Mouse (Mus musculus): ENCODE data around the gene Trappc10. TPM values are rescaled to one million over a fixed set of nuclear protein-coding genes. Genes with fewer than 3 reads are reported as not detected.

The Trappc10 gene
- polyA plus RNA-seq, 1 experiment = 22.0 TPM

- H3K4me1 ChIP-seq (ENCODE audit: control insufficient read depth, insufficient read depth, low read length) = no peaks in the 10 kb centered on the region
- TF ChIP-seq EP300 (IDR thresholded peaks at IDR 0.05; ENCODE audit: insufficient read depth, low read depth, low read length) = no peak
- no peak for TF ChIP-seq POLR2A (IDR thresholded peaks at IDR 0.05; ENCODE audit: insufficient read depth, low read length)
- TF ChIP-seq CTCF (IDR thresholded peaks at IDR 0.05; ENCODE audit: low read depth, low read length) = no peak
- H3K36me3 ChIP-seq (ENCODE audit: control insufficient read depth, insufficient read depth, low read length, poor library complexity, severe bottlenecking) = no peaks in the 10 kb centered on the region
- no peak overlapping the region for H3K27ac ChIP-seq (ENCODE audit: insufficient read depth, low read length)
- no peaks in the 10 kb centered on the region for H3K27me3 ChIP-seq (ENCODE audit: control insufficient read depth, insufficient read depth, low read length, poor library complexity, severe bottlenecking)
- no peaks in the 10 kb centered on the region for H3K9me3 ChIP-seq (replicated peaks; ENCODE audit: control insufficient read depth, insufficient read depth, low read length, poor library complexity, severe bottlenecking)
- no peak overlapping the region for H3K9ac ChIP-seq (ENCODE audit: low read depth, poor library complexity, severe bottlenecking)
- H3K4me3 ChIP-seq (ENCODE audit: low read depth, low read length) = no peak overlapping the region
Observed at GRCm38 (mm10) chr10:78160369-78161095, 83.9 kb downstream of the Trappc10 start.

- no peaks in the 10 kb centered on the region for H3K36me3 ChIP-seq (ENCODE audit: control insufficient read depth, insufficient read depth, low read length, poor library complexity, severe bottlenecking)
- H3K27ac ChIP-seq (ENCODE audit: insufficient read depth, low read length) = no peak overlapping the region
- no peak overlapping the region for H3K4me3 ChIP-seq (ENCODE audit: low read depth, low read length)
- TF ChIP-seq EP300 (IDR thresholded peaks at IDR 0.05; ENCODE audit: insufficient read depth, low read depth, low read length) (no peak), CTCF (IDR thresholded peaks at IDR 0.05; ENCODE audit: low read depth, low read length) (peak; percentile 88)
- H3K9ac ChIP-seq (ENCODE audit: low read depth, poor library complexity, severe bottlenecking) = no peak overlapping the region
- no peaks in the 10 kb centered on the region for H3K4me1 ChIP-seq (ENCODE audit: control insufficient read depth, insufficient read depth, low read length)
- no peaks in the 10 kb centered on the region for H3K27me3 ChIP-seq (ENCODE audit: control insufficient read depth, insufficient read depth, low read length, poor library complexity, severe bottlenecking)
- H3K9me3 ChIP-seq (replicated peaks; ENCODE audit: control insufficient read depth, insufficient read depth, low read length, poor library complexity, severe bottlenecking) = no peaks in the 10 kb centered on the region
Observed at GRCm38 (mm10) chr10:78159906-78160305, 84.5 kb downstream of the Trappc10 start.

- Histone ChIP-seq H3K27me3 (ENCODE audit: control insufficient read depth, insufficient read depth, low read length, poor library complexity, severe bottlenecking) (no peaks in the 10 kb centered on the region), H3K4me1 (ENCODE audit: control insufficient read depth, insufficient read depth, low read length) (no peaks in the 10 kb centered on the region), H3K4me3 (ENCODE audit: low read depth, low read length) (no peak overlapping the region), H3K9ac (ENCODE audit: low read depth, poor library complexity, severe bottlenecking) (no peak overlapping the region), H3K36me3 (ENCODE audit: control insufficient read depth, insufficient read depth, low read length, poor library complexity, severe bottlenecking) (no peaks in the 10 kb centered on the region), H3K27ac (ENCODE audit: insufficient read depth, low read length) (no peak overlapping the region), H3K9me3 (replicated peaks; ENCODE audit: control insufficient read depth, insufficient read depth, low read length, poor library complexity, severe bottlenecking) (no peaks in the 10 kb centered on the region)
- TF ChIP-seq POLR2A (IDR thresholded peaks at IDR 0.05; ENCODE audit: insufficient read depth, low read length) = no peak
- TF ChIP-seq EP300 (IDR thresholded peaks at IDR 0.05; ENCODE audit: insufficient read depth, low read depth, low read length) = no peak
- TF ChIP-seq CTCF (IDR thresholded peaks at IDR 0.05; ENCODE audit: low read depth, low read length) = no peak
Observed at GRCm38 (mm10) chr10:78159252-78159878, 85.1 kb downstream of the Trappc10 start.

DNA sequence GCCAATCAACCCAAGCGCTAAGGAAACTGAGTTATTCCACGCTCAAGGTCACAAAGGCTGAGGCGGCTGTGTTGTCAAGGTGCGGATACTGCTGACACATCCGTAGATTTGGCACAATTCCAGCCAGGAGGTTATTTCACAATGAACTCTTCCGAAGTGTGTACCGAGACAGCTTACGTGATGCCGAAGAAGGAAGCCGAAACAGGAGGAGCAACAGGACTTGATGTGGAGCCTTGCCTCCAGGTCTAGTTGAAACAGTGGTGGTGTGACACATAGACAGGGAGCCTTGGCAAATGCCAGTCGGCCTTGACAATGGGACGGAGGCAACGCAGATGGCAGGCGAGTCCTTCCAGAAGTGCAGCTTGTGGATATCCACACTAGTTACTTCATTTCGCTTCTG is 86.4 kb downstream of the Trappc10 start:
- no peak for TF ChIP-seq CTCF (IDR thresholded peaks at IDR 0.05; ENCODE audit: low read depth, low read length)
- no peak for TF ChIP-seq EP300 (IDR thresholded peaks at IDR 0.05; ENCODE audit: insufficient read depth, low read depth, low read length)
- no peak for TF ChIP-seq POLR2A (IDR thresholded peaks at IDR 0.05; ENCODE audit: insufficient read depth, low read length)
- Histone ChIP-seq H3K4me3 (ENCODE audit: low read depth, low read length) (no peak overlapping the region), H3K27ac (ENCODE audit: insufficient read depth, low read length) (no peak overlapping the region), H3K4me1 (ENCODE audit: control insufficient read depth, insufficient read depth, low read length) (no peaks in the 10 kb centered on the region), H3K36me3 (ENCODE audit: control insufficient read depth, insufficient read depth, low read length, poor library complexity, severe bottlenecking) (no peaks in the 10 kb centered on the region), H3K9ac (ENCODE audit: low read depth, poor library complexity, severe bottlenecking) (no peak overlapping the region), H3K9me3 (replicated peaks; ENCODE audit: control insufficient read depth, insufficient read depth, low read length, poor library complexity, severe bottlenecking) (no peaks in the 10 kb centered on the region), H3K27me3 (ENCODE audit: control insufficient read depth, insufficient read depth, low read length, poor library complexity, severe bottlenecking) (no peaks in the 10 kb centered on the region)

GRCm38 (mm10) chr10:78156926-78157325 is 87.5 kb downstream of the Trappc10 start:
- no peak overlapping the region for H3K4me3 ChIP-seq (ENCODE audit: low read depth, low read length)
- H3K9ac ChIP-seq (ENCODE audit: low read depth, poor library complexity, severe bottlenecking) = no peak overlapping the region
- H3K9me3 ChIP-seq (replicated peaks; ENCODE audit: control insufficient read depth, insufficient read depth, low read length, poor library complexity, severe bottlenecking) = no peaks in the 10 kb centered on the region
- no peaks in the 10 kb centered on the region for H3K27me3 ChIP-seq (ENCODE audit: control insufficient read depth, insufficient read depth, low read length, poor library complexity, severe bottlenecking)
- no peaks in the 10 kb centered on the region for H3K4me1 ChIP-seq (ENCODE audit: control insufficient read depth, insufficient read depth, low read length)
- no peak for TF ChIP-seq POLR2A (IDR thresholded peaks at IDR 0.05; ENCODE audit: insufficient read depth, low read length)
- no peak for TF ChIP-seq CTCF (IDR thresholded peaks at IDR 0.05; ENCODE audit: low read depth, low read length)
- no peak for TF ChIP-seq EP300 (IDR thresholded peaks at IDR 0.05; ENCODE audit: insufficient read depth, low read depth, low read length)
- no peaks in the 10 kb centered on the region for H3K36me3 ChIP-seq (ENCODE audit: control insufficient read depth, insufficient read depth, low read length, poor library complexity, severe bottlenecking)
- no peak overlapping the region for H3K27ac ChIP-seq (ENCODE audit: insufficient read depth, low read length)

Data from ES-Bruce4 (cell line).